Mouse (Mus musculus): Measurements from ENCODE around the gene Speer4f1. TPM values are rescaled to one million over a fixed set of nuclear protein-coding genes. Genes with fewer than 3 reads are reported as not detected.
"Not testable (repeated sequence)": the region's sequence is repeated elsewhere in the genome, so short reads cannot be mapped to it uniquely, and the experiment has no call there.

The Speer4f1 gene
- not detected in 2 replicates for total RNA-seq (2014; rRNA removed)
- polyA plus RNA-seq (2015; fragmentation: Nextera tagmentation; extraction: Ambion mirVana): not detected in 2 replicates

- not testable (repeated sequence) for H3K9ac ChIP-seq (replicated peaks; ENCODE audit: low read length); H3K27me3 ChIP-seq (ENCODE audit: insufficient read depth, low read length); H3K27ac ChIP-seq; H3K9me3 ChIP-seq (ENCODE audit: low read length); H3K4me2 ChIP-seq (ENCODE audit: low read depth, low read length); H3K36me3 ChIP-seq (ENCODE audit: insufficient read depth, low read length); H3K4me3 ChIP-seq (ENCODE audit: low read length); DNase-seq (ENCODE audit: low spot score); H3K4me1 ChIP-seq (ENCODE audit: insufficient read depth, low read length); ATAC-seq
- WGBS: 94% methylated on average over 1 of the region's 1 CpGs
These were observed at the start of gene Speer4f1 for GRCm38 (mm10) chr5:17475798-17476197. TSS of gene Speer4f1 (plus strand) at chr5:17476098.

GRCm38 (mm10) chr5:17426930-17427329 lies 49.0 kb upstream of the Speer4f1 start:
- Histone ChIP-seq H3K9ac (replicated peaks; ENCODE audit: low read length) (no peak overlapping the region), H3K27ac (no peak overlapping the region), H3K4me3 (ENCODE audit: low read length) (no peak overlapping the region), H3K27me3 (ENCODE audit: insufficient read depth, low read length) (no peaks in the 10 kb centered on the region), H3K36me3 (ENCODE audit: insufficient read depth, low read length) (no peaks in the 10 kb centered on the region), H3K9me3 (ENCODE audit: low read length) (no peaks in the 10 kb centered on the region), H3K4me1 (ENCODE audit: insufficient read depth, low read length) (no peaks in the 10 kb centered on the region), H3K4me2 (ENCODE audit: low read depth, low read length) (no peak overlapping the region)
- WGBS: 78% methylated on average over 1 of the region's 1 CpGs
- TF ChIP-seq CTCF (IDR thresholded peaks at IDR 0.05; ENCODE audit: low read depth): no peak
- DNase-seq (ENCODE audit: low spot score) (no peak), ATAC-seq (no peak)

- ATAC-seq (no peak), DNase-seq (ENCODE audit: low spot score) (no peak)
- no peak for TF ChIP-seq CTCF (IDR thresholded peaks at IDR 0.05; ENCODE audit: low read depth)
- H3K9ac ChIP-seq (replicated peaks; ENCODE audit: low read length): no peak overlapping the region
- H3K4me2 ChIP-seq (ENCODE audit: low read depth, low read length): no peak overlapping the region
- WGBS: 52% methylated on average over 3 of the region's 3 CpGs
- no peaks in the 10 kb centered on the region for H3K9me3 ChIP-seq (ENCODE audit: low read length)
- H3K36me3 ChIP-seq (ENCODE audit: insufficient read depth, low read length): no peaks in the 10 kb centered on the region
- no peak overlapping the region for H3K27ac ChIP-seq
- H3K4me1 ChIP-seq (ENCODE audit: insufficient read depth, low read length): no peaks in the 10 kb centered on the region
- no peaks in the 10 kb centered on the region for H3K27me3 ChIP-seq (ENCODE audit: insufficient read depth, low read length)
- H3K4me3 ChIP-seq (ENCODE audit: low read length): no peak overlapping the region
These were observed 41.2 kb upstream of the Speer4f1 start for GRCm38 (mm10) chr5:17434721-17435120.

- no peak for TF ChIP-seq CTCF (IDR thresholded peaks at IDR 0.05; ENCODE audit: low read depth)
- Histone ChIP-seq H3K4me3 (ENCODE audit: low read length) (no peak overlapping the region), H3K4me2 (ENCODE audit: low read depth, low read length) (no peak overlapping the region), H3K36me3 (ENCODE audit: insufficient read depth, low read length) (no peaks in the 10 kb centered on the region), H3K27ac (no peak overlapping the region), H3K9me3 (ENCODE audit: low read length) (no peaks in the 10 kb centered on the region), H3K4me1 (ENCODE audit: insufficient read depth, low read length) (no peaks in the 10 kb centered on the region), H3K27me3 (ENCODE audit: insufficient read depth, low read length) (no peaks in the 10 kb centered on the region), H3K9ac (replicated peaks; ENCODE audit: low read length) (no peak overlapping the region)
- DNase-seq (ENCODE audit: low spot score) (no peak), ATAC-seq (no peak)
- WGBS: 17% methylated on average over 2 of the region's 2 CpGs
These were observed 39.7 kb upstream of the Speer4f1 start for GRCm38 (mm10) chr5:17436209-17436608.

- Histone ChIP-seq H3K27me3 (ENCODE audit: insufficient read depth, low read length) (no peaks in the 10 kb centered on the region), H3K4me3 (ENCODE audit: low read length) (no peak overlapping the region), H3K4me2 (ENCODE audit: low read depth, low read length) (no peak overlapping the region), H3K9me3 (ENCODE audit: low read length) (no peaks in the 10 kb centered on the region), H3K9ac (replicated peaks; ENCODE audit: low read length) (no peak overlapping the region), H3K4me1 (ENCODE audit: insufficient read depth, low read length) (no peaks in the 10 kb centered on the region), H3K27ac (no peak overlapping the region), H3K36me3 (ENCODE audit: insufficient read depth, low read length) (no peaks in the 10 kb centered on the region)
- DNase-seq (ENCODE audit: low spot score) (no peak), ATAC-seq (no peak)
- TF ChIP-seq CTCF (IDR thresholded peaks at IDR 0.05; ENCODE audit: low read depth): no peak
These were observed 36.3 kb upstream of the Speer4f1 start for GRCm38 (mm10) chr5:17439487-17440102.

- Histone ChIP-seq H3K27ac (no peak overlapping the region), H3K27me3 (ENCODE audit: insufficient read depth, low read length) (no peaks in the 10 kb centered on the region), H3K9ac (replicated peaks; ENCODE audit: low read length) (no peak overlapping the region), H3K36me3 (ENCODE audit: insufficient read depth, low read length) (no peaks in the 10 kb centered on the region), H3K4me1 (ENCODE audit: insufficient read depth, low read length) (no peaks in the 10 kb centered on the region), H3K9me3 (ENCODE audit: low read length) (no peaks in the 10 kb centered on the region), H3K4me3 (ENCODE audit: low read length) (no peak overlapping the region), H3K4me2 (ENCODE audit: low read depth, low read length) (no peak overlapping the region)
- DNase-seq (ENCODE audit: low spot score) (no peak), ATAC-seq (no peak)
- WGBS: 93% methylated on average over 5 of the region's 5 CpGs
- no peak for TF ChIP-seq CTCF (IDR thresholded peaks at IDR 0.05; ENCODE audit: low read depth)
These were observed 21.8 kb upstream of the Speer4f1 start for GRCm38 (mm10) chr5:17454059-17454458.

- H3K27ac ChIP-seq: no peak overlapping the region
- WGBS: 87% methylated on average over 6 of the region's 6 CpGs
- no peaks in the 10 kb centered on the region for H3K4me1 ChIP-seq (ENCODE audit: insufficient read depth, low read length)
- no peaks in the 10 kb centered on the region for H3K9me3 ChIP-seq (ENCODE audit: low read length)
- H3K27me3 ChIP-seq (ENCODE audit: insufficient read depth, low read length): no peaks in the 10 kb centered on the region
- H3K4me3 ChIP-seq (ENCODE audit: low read length): no peak overlapping the region
- no peaks in the 10 kb centered on the region for H3K36me3 ChIP-seq (ENCODE audit: insufficient read depth, low read length)
- ATAC-seq (no peak), DNase-seq (ENCODE audit: low spot score) (no peak)
- no peak overlapping the region for H3K4me2 ChIP-seq (ENCODE audit: low read depth, low read length)
- no peak overlapping the region for H3K9ac ChIP-seq (replicated peaks; ENCODE audit: low read length)
- no peak for TF ChIP-seq CTCF (IDR thresholded peaks at IDR 0.05; ENCODE audit: low read depth)
These were observed 20.8 kb upstream of the Speer4f1 start for GRCm38 (mm10) chr5:17454952-17455586.
